In genomic region chr10:10456991-10457390, GRCm38 (mm10) we compare ENCODE assay signal across 14 mouse cellular contexts. TPM values are rescaled to one million over a fixed set of nuclear protein-coding genes. Genes with fewer than 3 reads are reported as not detected.
A peak's percentile ranks its signal among the peaks of the same experiment; 100 is the strongest.
DNase-seq lines count a peak whose midpoint lies in the region; ATAC-seq and TF ChIP-seq lines count a peak whose summit lies in the region.
"Had no signal": no experiment of that assay in that cellular context is flagged by ENCODE, and none has a peak within 500 bp of the region (broad histone marks: within the 10 kb centered on the region; RNA-seq: fewer than 3 reads in every experiment).

No protein-coding gene starts in this region.

- no peak overlapping the region for H3K4me3 ChIP-seq in lung, embryonic 14.5 days (ENCODE audit: low read depth, low read length)

- no peak overlapping the region for H3K4me2 ChIP-seq in lung, embryonic 14.5 days

- no peak for TF ChIP-seq CTCF in lung, embryonic 14.5 days (IDR thresholded peaks at IDR 0.05; ENCODE audit: low read depth)

- DNase-seq in adrenal gland, adult 8-10 months, result peak; percentile 9
- no peak for DNase-seq in adrenal gland, postnatal 14 days
- DNase-seq in lung, embryonic 14.5 days, result peak; percentile 8
- no peak for DNase-seq in lung, postnatal 14 days
- DNase-seq in lung, postnatal 10 days, result peak; percentile 11
- DNase-seq in telencephalon, adult 2 months (ENCODE audit: low read depth, low spot score), result peak; percentile 15
- DNase-seq in neural tube, embryonic 10.5 days (ENCODE audit: extremely low spot score, low spot score), result no peak
- no peak for DNase-seq in cerebellum, adult 9-10 months
- DNase-seq: B cell, adult 2 months; kidney, postnatal 14 days; right cerebral cortex, adult 18-20 months had no signal

- no peak for ATAC-seq in lung, embryonic 14.5 days (ENCODE audit: insufficient read depth)

- no peak overlapping the region for H3K9ac ChIP-seq in lung, embryonic 14.5 days

- H3K9me3 ChIP-seq in lung, embryonic 14.5 days (ENCODE audit: low read depth, low read length), result no peaks in the 10 kb centered on the region

- no peaks in the 10 kb centered on the region for H3K36me3 ChIP-seq in lung, embryonic 14.5 days (ENCODE audit: insufficient read depth)

- H3K27me3 ChIP-seq in lung, embryonic 14.5 days (ENCODE audit: insufficient read depth, low read length), result no peaks in the 10 kb centered on the region

- H3K4me1 ChIP-seq in lung, embryonic 14.5 days (ENCODE audit: insufficient read depth), result no peaks in the 10 kb centered on the region

- WGBS in lung, embryonic 14.5 days, result 74% methylated on average over 5 of the region's 5 CpGs

- H3K27ac ChIP-seq in lung, embryonic 14.5 days (ENCODE audit: low read depth), result no peak overlapping the region
- H3K27ac ChIP-seq: stomach, postnatal 0 days had no signal

RNA-seq across cellular contexts. Expression of gene Adgb, which starts 15.1 kb away (rescaled TPM):
- total RNA-seq in adrenal gland, adult 8-10 months (2022), result 1 to 10 TPM in 2 of 4 experiments, under 1 TPM in 2; 0.52 to 1.8 (median 1.0) TPM
- total RNA-seq in adrenal gland, postnatal 14 days (2021), result 0.45 and 0.48 TPM in 2 replicates
- 0.09 and 0.50 TPM in 2 replicates for polyA plus RNA-seq in lung, embryonic 14.5 days (2014; fragmentation: Nextera tagmentation; extraction: Ambion mirVana)
- total RNA-seq: megakaryocyte-erythroid progenitor cell, adult 5-6 weeks; MEL had no signal

Comparison
In these comparisons a context has a peak if more than half of its experiments do, and no peak if none do; other contexts are left out.
1. DNase-seq: peak in adrenal gland, adult 8-10 months (single experiment), lung, embryonic 14.5 days (single experiment), lung, postnatal 10 days (single experiment) and telencephalon, adult 2 months (single experiment); none in adrenal gland, postnatal 14 days (single experiment), lung, postnatal 14 days (single experiment), neural tube, embryonic 10.5 days (single experiment) and cerebellum, adult 9-10 months (single experiment).